Mouse (Mus musculus): ENCODE results near the gene Polr2e.

DNA sequence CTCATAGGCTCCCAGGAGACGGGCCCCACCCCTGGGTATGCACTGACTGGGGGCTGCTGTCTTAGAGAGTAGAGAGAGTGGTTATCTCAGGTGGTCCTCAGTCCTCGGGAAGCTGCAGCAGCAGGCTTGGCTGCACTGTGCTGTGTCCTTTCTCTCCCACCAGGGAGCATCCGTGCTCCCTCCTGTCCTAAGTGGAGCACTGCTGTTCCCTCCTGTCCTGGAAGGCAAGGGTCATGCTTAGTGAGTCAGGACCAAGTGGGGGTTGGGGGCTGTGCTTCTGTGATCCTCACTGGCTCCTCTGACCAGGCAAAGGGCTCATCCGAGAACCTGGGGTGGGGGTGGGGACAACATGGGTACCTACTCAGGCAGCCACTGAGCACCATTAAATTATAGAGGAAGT, 49.6 kb upstream of the Polr2e start:
- TF ChIP-seq CTCF (IDR thresholded peaks at IDR 0.05; ENCODE audit: low read depth) (peak; percentile 25; the same call in 1 of the 2 replicates), EP300 (IDR thresholded peaks at IDR 0.05; ENCODE audit: low read depth) (no peak)

All from heart, postnatal 0 days (tissue).